Mouse (Mus musculus): ENCODE measurements around the gene Snf8. TPM values are rescaled to one million over a fixed set of nuclear protein-coding genes. Genes with fewer than 3 reads are reported as not detected.

Snf8 gene
- polyA plus RNA-seq (2015; fragmentation: Illumina TruSeq; extraction: RNeasy Lipid Tissue Mini Kit (QIAGEN cat#74804); ENCODE audit: low read depth, low replicate concordance) = 132 TPM

DNA sequence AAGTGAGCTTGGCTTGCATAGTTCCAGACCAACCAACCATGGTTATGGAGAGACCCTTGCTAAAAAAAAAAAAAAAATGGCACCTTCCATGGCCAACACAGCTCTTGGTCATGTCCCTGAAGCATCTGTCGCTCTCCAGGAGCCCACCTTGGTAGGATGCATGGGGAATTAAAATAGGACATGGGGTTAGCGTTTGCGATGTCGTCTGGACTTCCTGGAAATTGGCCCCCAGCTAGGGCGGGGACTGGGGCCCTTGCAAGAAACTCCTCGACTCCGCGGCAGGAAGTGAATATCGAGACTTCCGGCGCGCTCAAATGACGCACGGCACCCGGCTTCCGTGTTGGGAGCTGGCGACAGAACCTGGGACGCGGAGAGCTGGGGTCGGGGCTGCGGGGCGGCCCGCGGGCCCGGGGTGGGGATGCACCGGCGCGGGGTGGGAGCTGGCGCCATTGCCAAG lies at the start of gene Snf8:
Gene Snf8 (plus strand): TSS at position 290 of the 457 bp plus-strand sequence.

DNA sequence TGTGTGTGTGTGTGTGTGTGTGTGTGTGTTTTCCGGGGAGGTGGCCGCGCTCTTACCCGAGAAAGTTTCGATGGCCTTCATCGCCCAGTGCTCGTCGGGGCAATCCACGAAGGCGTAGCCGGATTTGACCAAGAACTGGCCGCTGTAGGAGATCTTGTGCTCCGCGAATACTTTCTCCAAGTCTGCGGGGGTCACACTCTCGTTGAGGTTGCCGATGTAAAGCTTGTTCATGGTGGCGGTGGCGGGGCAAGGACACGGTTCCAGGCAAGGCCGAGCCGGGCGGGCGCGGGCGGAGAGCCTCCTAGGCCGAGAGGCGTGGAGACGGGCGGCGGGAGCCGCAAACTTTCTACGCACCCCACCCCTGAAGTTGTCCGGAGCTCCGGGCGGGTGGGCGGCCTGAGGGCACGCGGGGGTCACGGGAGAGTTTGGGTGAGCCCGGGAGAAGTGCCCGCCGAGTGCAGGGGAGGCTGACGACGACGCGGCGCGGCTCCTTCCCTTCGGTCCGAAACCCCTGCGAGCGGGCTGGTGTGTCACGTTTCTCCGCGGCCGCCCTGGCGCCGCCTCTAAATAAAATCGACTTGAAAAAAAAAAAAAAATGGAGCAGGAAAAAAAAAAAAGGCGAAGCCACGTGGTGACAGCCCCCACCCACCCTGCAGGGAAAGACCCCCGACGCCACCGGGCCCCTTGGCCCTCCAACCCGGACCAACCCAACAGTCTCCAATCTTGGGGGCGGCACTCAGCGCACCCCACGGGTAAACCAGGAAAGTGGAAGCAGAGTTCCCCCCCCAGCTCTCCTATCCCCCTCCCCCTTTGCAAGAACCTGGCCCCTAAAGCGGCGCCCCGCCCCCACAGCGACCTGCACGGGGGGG lies 29.0 kb upstream of the Snf8 start, which contains the start of gene Igf2bp1:
Gene Igf2bp1 (minus strand): TSS at position 538 of the 869 bp plus-strand sequence.

DNA sequence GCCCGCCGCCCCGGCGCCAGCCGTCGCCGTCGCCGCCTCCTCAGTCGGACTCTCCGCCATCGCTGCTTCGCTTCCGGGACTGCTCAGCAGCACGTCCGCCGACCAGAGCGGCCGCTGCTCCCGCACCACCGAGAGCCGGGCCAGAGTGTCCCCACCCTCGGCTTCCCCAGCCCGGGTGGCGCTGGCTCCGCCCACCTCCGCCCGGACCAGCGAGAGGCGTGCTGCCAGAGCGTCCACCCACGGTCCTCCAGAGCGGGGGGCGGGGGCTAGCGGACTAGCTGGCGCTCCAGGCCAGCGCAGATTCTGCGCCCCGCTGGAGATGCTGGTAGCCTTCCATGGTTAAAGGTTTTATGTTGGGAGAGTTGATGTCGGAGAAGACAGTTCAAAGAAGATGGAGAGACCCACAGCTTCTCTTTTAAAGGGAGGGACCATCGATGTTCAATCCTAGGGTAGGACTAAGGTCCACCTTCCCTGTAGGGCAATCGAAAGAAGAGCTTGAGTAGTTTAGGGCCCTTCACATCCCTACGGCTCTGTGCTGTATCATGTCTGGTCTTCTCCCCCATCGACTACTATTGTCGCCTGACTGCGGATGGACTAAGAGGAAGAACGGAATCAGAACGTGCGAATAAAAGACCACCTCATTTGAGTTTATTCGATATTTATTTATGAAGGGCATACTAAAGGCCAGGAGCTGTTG lies 30.7 kb downstream of the Snf8 start, which contains the start of gene Ube2z:
Gene Ube2z (minus strand): TSS at position 174 of the 697 bp plus-strand sequence.

DNA sequence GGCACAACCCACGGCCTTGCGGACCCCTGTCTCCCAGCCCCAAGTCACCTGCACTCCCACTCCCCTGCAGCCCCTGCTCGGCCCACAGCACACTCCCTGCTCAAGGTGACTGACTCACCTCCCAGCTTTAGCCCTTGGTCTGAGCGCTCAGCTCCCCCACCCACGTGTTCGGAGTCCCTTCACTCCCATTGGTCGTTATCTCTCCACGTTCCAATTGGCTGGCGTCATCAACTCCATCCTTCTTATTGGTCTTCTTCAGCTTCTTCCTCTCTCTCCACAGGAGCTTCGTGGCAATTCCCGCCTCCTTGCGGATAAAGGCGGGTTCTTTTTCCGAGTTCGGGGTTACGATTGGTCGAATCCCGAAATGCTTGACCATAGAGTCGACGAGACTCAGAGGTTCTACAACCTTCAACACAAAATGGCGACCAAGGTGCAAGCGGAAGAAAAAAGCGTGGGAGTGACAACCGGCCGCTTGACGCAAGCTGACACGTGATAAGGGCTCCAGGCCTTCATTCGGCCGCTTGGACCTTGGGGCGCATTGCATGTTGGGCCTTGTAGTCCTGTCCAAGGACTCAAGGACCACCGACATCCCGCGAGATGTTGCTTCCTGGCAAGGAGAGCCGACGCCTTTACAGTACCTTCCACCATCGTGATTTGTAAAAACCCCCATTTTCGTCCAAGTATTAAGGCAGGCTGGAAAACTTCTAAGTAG lies 41.0 kb downstream of the Snf8 start, which contains the start of gene Atp5g1:
Gene Atp5g1 (minus strand): TSS at position 162 of the 712 bp plus-strand sequence.

Other genes with a start within 250 kb of the Snf8 start
- 48.4 TPM for gene Phospho1, start 210.4 kb upstream of the Snf8 start, polyA plus RNA-seq (2015; fragmentation: Illumina TruSeq; extraction: RNeasy Lipid Tissue Mini Kit (QIAGEN cat#74804); ENCODE audit: low read depth, low replicate concordance)
- 15.0 TPM for gene Gngt2, start 197.7 kb upstream of the Snf8 start, polyA plus RNA-seq (2015; fragmentation: Illumina TruSeq; extraction: RNeasy Lipid Tissue Mini Kit (QIAGEN cat#74804); ENCODE audit: low read depth, low replicate concordance)
- gene Abi3, start 192.4 kb upstream of the Snf8 start, polyA plus RNA-seq (2015; fragmentation: Illumina TruSeq; extraction: RNeasy Lipid Tissue Mini Kit (QIAGEN cat#74804); ENCODE audit: low read depth, low replicate concordance) = 5.3 TPM
- gene B4galnt2, start 120.0 kb upstream of the Snf8 start, polyA plus RNA-seq (2015; fragmentation: Illumina TruSeq; extraction: RNeasy Lipid Tissue Mini Kit (QIAGEN cat#74804); ENCODE audit: low read depth, low replicate concordance) = not detected
- gene Igf2bp1, start 28.9 kb upstream of the Snf8 start, polyA plus RNA-seq (2015; fragmentation: Illumina TruSeq; extraction: RNeasy Lipid Tissue Mini Kit (QIAGEN cat#74804); ENCODE audit: low read depth, low replicate concordance) = not detected
- gene Gip, start 10.3 kb upstream of the Snf8 start, polyA plus RNA-seq (2015; fragmentation: Illumina TruSeq; extraction: RNeasy Lipid Tissue Mini Kit (QIAGEN cat#74804); ENCODE audit: low read depth, low replicate concordance) = not detected
- gene Ube2z, start 30.5 kb downstream of the Snf8 start, polyA plus RNA-seq (2015; fragmentation: Illumina TruSeq; extraction: RNeasy Lipid Tissue Mini Kit (QIAGEN cat#74804); ENCODE audit: low read depth, low replicate concordance) = 56.3 TPM
- 604 TPM for gene Atp5g1, start 40.8 kb downstream of the Snf8 start, polyA plus RNA-seq (2015; fragmentation: Illumina TruSeq; extraction: RNeasy Lipid Tissue Mini Kit (QIAGEN cat#74804); ENCODE audit: low read depth, low replicate concordance)
- gene Calcoco2, start 77.1 kb downstream of the Snf8 start, polyA plus RNA-seq (2015; fragmentation: Illumina TruSeq; extraction: RNeasy Lipid Tissue Mini Kit (QIAGEN cat#74804); ENCODE audit: low read depth, low replicate concordance) = not detected
- gene Ttll6, start 98.9 kb downstream of the Snf8 start, polyA plus RNA-seq (2015; fragmentation: Illumina TruSeq; extraction: RNeasy Lipid Tissue Mini Kit (QIAGEN cat#74804); ENCODE audit: low read depth, low replicate concordance) = 0.59 TPM
- not detected for gene Hoxb13, start 159.4 kb downstream of the Snf8 start, polyA plus RNA-seq (2015; fragmentation: Illumina TruSeq; extraction: RNeasy Lipid Tissue Mini Kit (QIAGEN cat#74804); ENCODE audit: low read depth, low replicate concordance)
- gene Hoxb9, start 236.6 kb downstream of the Snf8 start, polyA plus RNA-seq (2015; fragmentation: Illumina TruSeq; extraction: RNeasy Lipid Tissue Mini Kit (QIAGEN cat#74804); ENCODE audit: low read depth, low replicate concordance) = not detected
- not detected for gene Hoxb8, start 247.0 kb downstream of the Snf8 start, polyA plus RNA-seq (2015; fragmentation: Illumina TruSeq; extraction: RNeasy Lipid Tissue Mini Kit (QIAGEN cat#74804); ENCODE audit: low read depth, low replicate concordance)